Mouse (Mus musculus): ENCODE measurements at regions not wholly inside any gene's neighbourhood (a gene's known extent, or its start where the extent isn't known, plus 50 kb on each side); places are given as distances from the start of the nearest gene placed in this dataset.

- no peak for DNase-seq (ENCODE audit: low read depth)
These were observed 598.2 kb downstream of the Cenpc1 start for GRCm38 (mm10) chr5:85467151-85467550.
